Mouse (Mus musculus): Measurements from ENCODE around the gene Olfr1037.
"Not testable (repeated sequence)": the region's sequence is repeated elsewhere in the genome, so short reads cannot be mapped to it uniquely, and the experiment has no call there.

The Olfr1037 gene

DNA sequence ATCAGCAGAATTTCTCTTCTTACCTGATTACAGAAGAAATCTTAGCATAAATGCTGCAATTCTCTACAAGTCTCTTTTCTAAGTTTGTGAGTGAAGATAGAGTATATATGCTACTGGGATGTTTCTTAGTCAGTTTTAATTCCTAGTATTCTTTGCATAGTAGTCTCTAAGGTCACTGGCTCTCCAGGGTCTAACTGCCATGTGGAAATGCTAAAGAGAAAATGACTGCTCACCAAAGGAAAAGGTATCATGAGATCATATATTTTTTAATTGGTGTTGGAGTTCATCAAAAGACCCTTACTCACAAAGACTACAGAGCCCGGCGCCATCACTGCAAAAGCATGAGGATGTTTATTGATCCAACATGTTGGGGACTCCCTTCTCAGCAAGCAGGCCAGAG is at the start of gene Olfr1037:
Gene Olfr1037, minus strand, starts transcription at position 101 of the 400 bp plus-strand sequence.
- no peaks in the 10 kb centered on the region for H3K27me3 ChIP-seq (ENCODE audit: control insufficient read depth, insufficient read depth, low read length, poor library complexity, severe bottlenecking)
- no peaks in the 10 kb centered on the region for H3K36me3 ChIP-seq (ENCODE audit: control insufficient read depth, insufficient read depth, low read length, poor library complexity, severe bottlenecking)
- DNase-seq (ENCODE audit: low read depth, low spot score): no peak

- DNase-seq (ENCODE audit: low read depth, low spot score): no peak
- Histone ChIP-seq H3K36me3 (ENCODE audit: control insufficient read depth, insufficient read depth, low read length, poor library complexity, severe bottlenecking) (no peaks in the 10 kb centered on the region), H3K27me3 (ENCODE audit: control insufficient read depth, insufficient read depth, low read length, poor library complexity, severe bottlenecking) (no peaks in the 10 kb centered on the region)
Observed at GRCm38 (mm10) chr2:86135828-86136227, 48.6 kb upstream of the Olfr1037 start, which contains the start of gene Olfr1039. Gene Olfr1039 (minus strand): TSS chr2:86135928.

- not testable (repeated sequence) for DNase-seq (ENCODE audit: low read depth, low spot score); H3K36me3 ChIP-seq (ENCODE audit: control insufficient read depth, insufficient read depth, low read length, poor library complexity, severe bottlenecking); H3K27me3 ChIP-seq (ENCODE audit: control insufficient read depth, insufficient read depth, low read length, poor library complexity, severe bottlenecking)
Observed at GRCm38 (mm10) chr2:86080478-86080877, 6.7 kb downstream of the Olfr1037 start.

GRCm38 (mm10) chr2:86073692-86074091 is 13.5 kb downstream of the Olfr1037 start, which contains the start of gene Olfr1036:
Gene Olfr1036 (plus strand): TSS chr2:86073992.
- not testable (repeated sequence) for DNase-seq (ENCODE audit: low read depth, low spot score); H3K36me3 ChIP-seq (ENCODE audit: control insufficient read depth, insufficient read depth, low read length, poor library complexity, severe bottlenecking); H3K27me3 ChIP-seq (ENCODE audit: control insufficient read depth, insufficient read depth, low read length, poor library complexity, severe bottlenecking)

- no peak for DNase-seq (ENCODE audit: low read depth, low spot score)
- no peaks in the 10 kb centered on the region for H3K36me3 ChIP-seq (ENCODE audit: control insufficient read depth, insufficient read depth, low read length, poor library complexity, severe bottlenecking)
- no peaks in the 10 kb centered on the region for H3K27me3 ChIP-seq (ENCODE audit: control insufficient read depth, insufficient read depth, low read length, poor library complexity, severe bottlenecking)
Observed at GRCm38 (mm10) chr2:86070189-86070588, 17.0 kb downstream of the Olfr1037 start.

DNA sequence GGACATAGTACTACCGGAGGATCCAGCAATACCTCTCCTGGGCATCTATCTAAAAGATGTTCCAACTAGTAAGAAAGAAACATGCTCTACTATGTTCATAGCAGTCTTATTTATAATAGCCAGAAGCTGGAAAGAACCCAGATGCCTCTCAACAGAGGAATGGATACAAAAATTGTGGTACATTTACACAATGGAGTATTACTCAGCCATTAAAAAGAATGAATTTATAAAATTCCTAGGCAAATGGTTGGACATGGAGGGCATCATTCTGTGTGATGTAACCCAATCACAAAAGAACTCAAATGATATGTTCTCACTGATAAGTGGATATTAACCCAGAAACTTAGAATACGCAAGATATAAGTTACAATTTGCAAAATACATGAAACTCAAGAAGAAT is 23.4 kb downstream of the Olfr1037 start:
- DNase-seq (ENCODE audit: low read depth, low spot score); H3K27me3 ChIP-seq (ENCODE audit: control insufficient read depth, insufficient read depth, low read length, poor library complexity, severe bottlenecking); H3K36me3 ChIP-seq (ENCODE audit: control insufficient read depth, insufficient read depth, low read length, poor library complexity, severe bottlenecking): not testable (repeated sequence)

- H3K36me3 ChIP-seq (ENCODE audit: control insufficient read depth, insufficient read depth, low read length, poor library complexity, severe bottlenecking); DNase-seq (ENCODE audit: low read depth, low spot score); H3K27me3 ChIP-seq (ENCODE audit: control insufficient read depth, insufficient read depth, low read length, poor library complexity, severe bottlenecking): not testable (repeated sequence)
Observed at GRCm38 (mm10) chr2:86050777-86051176, 36.4 kb downstream of the Olfr1037 start.

- Histone ChIP-seq H3K27me3 (ENCODE audit: control insufficient read depth, insufficient read depth, low read length, poor library complexity, severe bottlenecking) (no peaks in the 10 kb centered on the region), H3K36me3 (ENCODE audit: control insufficient read depth, insufficient read depth, low read length, poor library complexity, severe bottlenecking) (no peaks in the 10 kb centered on the region)
- DNase-seq (ENCODE audit: low read depth, low spot score): no peak
Observed at GRCm38 (mm10) chr2:86045561-86045960, 41.6 kb downstream of the Olfr1037 start, which contains the start of gene Olfr1034. Gene Olfr1034 (plus strand): TSS chr2:86045861.

All from splenic B cell, adult 2 months (primary cell).